Mouse (Mus musculus) heart, postnatal 0 days (tissue): ENCODE results near the gene Ripply1.

Experiments used
- CTCF ChIP-seq: IDR thresholded peaks from 2 replicates; pipeline ENCODE4 v1.5.1; 2016; ENCODE audit warnings: antibody characterized with exemption, control low read depth, low read depth
- EP300 ChIP-seq: IDR thresholded peaks from 2 replicates; pipeline ENCODE4 v1.6.1; 2016; ENCODE audit warnings: antibody characterized with exemption, low read depth

- TF ChIP-seq CTCF: no peak
- no peak for TF ChIP-seq EP300
These were observed 3.3 kb downstream of the Ripply1 start for GRCm38 (mm10) chrX:139778886-139779285.
